Mouse (Mus musculus): ENCODE results near the gene Col16a1.

GRCm38 (mm10) chr4:130063191-130063590 is 15.6 kb downstream of the Col16a1 start:
- TF ChIP-seq CTCF (IDR thresholded peaks at IDR 0.05; ENCODE audit: borderline replicate concordance, insufficient read depth, low read length) (no peak), POLR2A (IDR thresholded peaks at IDR 0.05; ENCODE audit: low read depth, low read length) (no peak)

Data from embryonic fibroblast, embryonic 13.5 days (primary cell).